Mouse (Mus musculus) heart, adult 2 months (tissue): ENCODE data around the gene Ddx6. TPM values are rescaled to one million over a fixed set of nuclear protein-coding genes. Genes with fewer than 3 reads are reported as not detected.

ENCODE experiments used
- DNase-seq, 2 experiments: peaks; one replicate each; pipeline ENCODE4 v3.0.0; 2021
- H3K27ac ChIP-seq: fragments of 200-600 bp; 2 replicates; pipeline ENCODE4 v1.8.1; 2022
- H3K27me3 ChIP-seq: fragments of 200-500 bp; 2 replicates; pipeline ENCODE4 v1.6.1; 2012; ENCODE audit warnings: mild to moderate bottlenecking, low read length, inconsistent platforms, mixed read lengths; ENCODE audit not compliant: control insufficient read depth, insufficient read depth
- H3K36me3 ChIP-seq: fragments of 200-500 bp; 2 replicates; pipeline ENCODE4 v1.6.1; 2012; ENCODE audit warnings: low read length, inconsistent platforms; ENCODE audit not compliant: control insufficient read depth, insufficient read depth
- H3K4me1 ChIP-seq: fragments of 200-500 bp; 2 replicates; pipeline ENCODE4 v1.6.1; 2011; ENCODE audit warnings: low read length; ENCODE audit not compliant: control insufficient read depth, insufficient read depth
- H3K4me3 ChIP-seq: fragments of 200-600 bp; 2 replicates; pipeline ENCODE4 v1.8.1; 2022
- H3K79me2 ChIP-seq: fragments of 200-500 bp; replicated peaks from 2 replicates; pipeline ENCODE4 v1.6.1; 2012; ENCODE audit warnings: mild to moderate bottlenecking, inconsistent platforms, low read length, moderate library complexity, mixed read lengths; ENCODE audit not compliant: control insufficient read depth, insufficient read depth
- H3K9ac ChIP-seq: fragments of 200-500 bp; 2 replicates; pipeline ENCODE4 v1.6.1; 2012; ENCODE audit warnings: low read depth, mild to moderate bottlenecking, control low read depth, inconsistent platforms, low read length, mixed read lengths
- CTCF ChIP-seq: fragments of 200-600 bp; IDR thresholded peaks from 2 replicates; pipeline ENCODE4 v1.8.1; 2022; ENCODE audit warnings: antibody characterized with exemption, mild to moderate bottlenecking, moderate library complexity
- EP300 ChIP-seq: fragments of 200-500 bp; IDR thresholded peaks from 2 replicates; pipeline ENCODE4 v1.6.1; 2011; ENCODE audit warnings: low read depth, low read length, control low read depth; ENCODE audit not compliant: insufficient read depth
- POLR2A ChIP-seq: fragments of 200-500 bp; IDR thresholded peaks from 2 replicates; pipeline ENCODE4 v1.6.1; 2011; ENCODE audit warnings: mild to moderate bottlenecking, low read depth, low read length, control low read depth; ENCODE audit not compliant: insufficient read depth
- WGBS: fragments of 180-500 bp; shearing (Covaris S2); methylation state at CpG from one replicate; pipeline ENCODE4 v1.1.7; 2018; 5-methylcytosine and 5-hydroxymethylcytosine counted together
- intact Hi-C: fragments of 180-260 bp; cut with DNase I; formaldehyde crosslinking; loops from one replicate; pipeline ENCODE4 v1.15.1; 2025
- long read RNA-seq: library from polyadenylated mRNA; stranded (forward); transcript quantifications from one replicate; pipeline ENCODE4 v2.0.0, GENCODE M21; 2021
- polyA plus RNA-seq: library from polyadenylated mRNA; depleted of rRNA; stranded (reverse); fragments of >200 nt; gene quantifications from 2 replicates; pipeline ENCODE4 v1.2.3, GENCODE M21; 2012; rRNA removed
- total RNA-seq, 2 experiments: library from RNA; stranded (reverse); gene quantifications; 2 replicates each; pipeline ENCODE4 v1.2.3; 2021

The Ddx6 gene
- total RNA-seq (10 to 100 TPM; 75.6 to 88.4 TPM), polyA plus RNA-seq (14.3 and 26.7 TPM in 2 replicates)
- long read RNA-seq, full-length matches to known transcripts, result 1 of 38 reads
- long read RNA-seq, partial matches to known transcripts, result 0 of 38 reads
- long read RNA-seq, other reads (novel, unspliced or antisense), result 37 of 38 reads

- H3K9ac ChIP-seq, result peak within 1 kb of the TSS; percentile 100
- H3K27ac ChIP-seq, result peak within 1 kb of the TSS; percentile 100
- WGBS, result 2% methylated on average over 61 of the region's 80 CpGs
- peak; percentile 87 to 88 for DNase-seq
- TF ChIP-seq POLR2A (peak; percentile 33; the same call in 1 of the 2 replicates), CTCF (no peak)
- H3K79me2 ChIP-seq, result peaks cover 12% of the 10 kb centered on the region
- intact Hi-C loops, result loop anchor here (2.0 kb wide), 2 partner anchors 16 to 94 kb away; no protein-coding TSS in a partner anchor
- peaks cover 31% of the 10 kb centered on the region for H3K36me3 ChIP-seq
- peak within 1 kb of the TSS; percentile 64 for H3K4me3 ChIP-seq
- no peaks in the 10 kb centered on the region for H3K27me3 ChIP-seq
- H3K4me1 ChIP-seq, result peaks cover 12% of the 10 kb centered on the region
These were observed at the start of gene Ddx6 for GRCm38 (mm10) chr9:44604779-44605615. Gene Ddx6, plus strand, starts transcription at chr9:44604892.

GRCm38 (mm10) chr9:44561597-44561996 lies 43.1 kb upstream of the Ddx6 start, which contains the start of gene Cxcr5:
Gene Cxcr5, minus strand, starts transcription at chr9:44561877.
- H3K4me3 ChIP-seq, result no peak within 1 kb of the TSS
- TF ChIP-seq CTCF (no peak), EP300 (no peak), POLR2A (no peak)
- H3K79me2 ChIP-seq, result no peaks in the 10 kb centered on the region
- DNase-seq, result no peak
- peaks cover 5% of the 10 kb centered on the region; the same call in 1 of the 2 replicates for H3K4me1 ChIP-seq
- no peaks in the 10 kb centered on the region for H3K36me3 ChIP-seq
- H3K27ac ChIP-seq, result no peak within 1 kb of the TSS
- WGBS, result 47% methylated on average over 4 of the region's 4 CpGs
- H3K27me3 ChIP-seq, result no peaks in the 10 kb centered on the region
- intact Hi-C loops, result no loop called here
- no peak within 1 kb of the TSS for H3K9ac ChIP-seq

- no peak for DNase-seq
- no peak overlapping the region for H3K9ac ChIP-seq
- H3K4me1 ChIP-seq, result peaks cover 6% of the 10 kb centered on the region
- intact Hi-C loops, result no loop called here
- TF ChIP-seq POLR2A, result no peak
- no peak for TF ChIP-seq EP300
- no peak for TF ChIP-seq CTCF
- WGBS, result 69% methylated on average over 12 of the region's 12 CpGs
- H3K27me3 ChIP-seq, result no peaks in the 10 kb centered on the region
- H3K79me2 ChIP-seq, result no peaks in the 10 kb centered on the region
- no peak overlapping the region for H3K27ac ChIP-seq
- no peaks in the 10 kb centered on the region for H3K36me3 ChIP-seq
- no peak overlapping the region for H3K4me3 ChIP-seq
These were observed 41.8 kb upstream of the Ddx6 start for GRCm38 (mm10) chr9:44562936-44563335.

- H3K9ac ChIP-seq, result no peak overlapping the region
- 50% methylated on average over 6 of the region's 6 CpGs for WGBS
- no peaks in the 10 kb centered on the region for H3K36me3 ChIP-seq
- no peaks in the 10 kb centered on the region for H3K79me2 ChIP-seq
- H3K27me3 ChIP-seq, result no peaks in the 10 kb centered on the region
- intact Hi-C loops, result no loop called here
- no peak overlapping the region for H3K4me3 ChIP-seq
- no peak for TF ChIP-seq POLR2A
- TF ChIP-seq CTCF, result 0 out of 2 replicates have a peak, but pooled peaks have one; percentile 5
- no peak overlapping the region for H3K27ac ChIP-seq
- peaks cover 7% of the 10 kb centered on the region for H3K4me1 ChIP-seq
- no peak for DNase-seq
These were observed 39.3 kb upstream of the Ddx6 start for GRCm38 (mm10) chr9:44565367-44565766.

- H3K4me1 ChIP-seq, result peaks cover 8% of the 10 kb centered on the region
- H3K79me2 ChIP-seq, result no peaks in the 10 kb centered on the region
- H3K9ac ChIP-seq, result peak overlapping the region; percentile 52; the same call in 1 of the 2 replicates
- no peaks in the 10 kb centered on the region for H3K36me3 ChIP-seq
- H3K4me3 ChIP-seq, result no peak overlapping the region
- H3K27me3 ChIP-seq, result no peaks in the 10 kb centered on the region
- intact Hi-C loops, result loop anchor here (1.0 kb wide), 1 partner anchor 56 kb away; no protein-coding TSS in a partner anchor
- TF ChIP-seq CTCF (no peak), POLR2A (peak; percentile 55), EP300 (peak; percentile 81)
- WGBS, result 49% methylated on average over 9 of the region's 9 CpGs
- peak overlapping the region; percentile 79 for H3K27ac ChIP-seq
- DNase-seq, result peak in 1 of 2 experiments; percentile 76
These were observed 37.2 kb upstream of the Ddx6 start for GRCm38 (mm10) chr9:44567338-44568082.
